Mouse (Mus musculus) embryonic fibroblast, embryonic 13.5 days (primary cell): ENCODE measurements at regions not wholly inside any gene's neighbourhood (a gene's known extent, or its start where the extent isn't known, plus 50 kb on each side); places are given as distances from the start of the nearest gene placed in this dataset.

ENCODE experiments used
- H3K27ac ChIP-seq: 2 replicates; pipeline ENCODE4 v1.5.1; 2012; ENCODE audit warnings: low read length, control low read depth, inconsistent platforms; ENCODE audit not compliant: insufficient read depth
- H3K4me1 ChIP-seq: 2 replicates; pipeline ENCODE4 v1.6.1; 2011; ENCODE audit warnings: low read length; ENCODE audit not compliant: control insufficient read depth, insufficient read depth
- H3K4me3 ChIP-seq: 2 replicates; pipeline ENCODE4 v1.5.1; 2011; ENCODE audit warnings: mild to moderate bottlenecking, control low read depth, low read length; ENCODE audit not compliant: insufficient read depth
- CTCF ChIP-seq: IDR thresholded peaks from 2 replicates; pipeline ENCODE4 v1.5.1; 2011; ENCODE audit warnings: mild to moderate bottlenecking, control low read depth, low read length, moderate library complexity, borderline replicate concordance; ENCODE audit not compliant: insufficient read depth
- POLR2A ChIP-seq: IDR thresholded peaks from 2 replicates; pipeline ENCODE4 v1.6.1; 2011; ENCODE audit warnings: low read depth, mild to moderate bottlenecking, control low read depth, low read length, moderate library complexity

DNA sequence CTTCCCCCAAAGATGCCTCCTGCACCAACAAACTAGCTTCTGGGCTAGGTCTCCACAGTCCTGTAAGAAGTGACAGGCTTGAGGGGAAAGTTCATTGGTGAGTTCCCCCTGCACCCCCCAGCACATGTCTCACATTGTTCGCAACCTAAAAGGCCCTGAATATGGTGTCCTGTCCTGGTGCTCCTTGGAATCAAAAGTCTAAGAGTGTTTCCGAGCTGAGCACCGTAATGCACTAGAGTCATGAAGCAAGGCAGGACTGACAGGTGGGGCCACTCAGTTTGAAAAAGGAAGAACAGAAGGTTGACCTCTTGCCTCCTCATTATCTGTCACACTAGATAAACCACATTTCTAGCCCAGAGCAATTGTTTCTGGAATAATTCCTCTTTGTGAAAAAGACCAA, 650.4 kb upstream of the Igfbp3 start:
- TF ChIP-seq POLR2A (no peak), CTCF (no peak)
- Histone ChIP-seq H3K27ac (no peak overlapping the region), H3K4me3 (no peak overlapping the region), H3K4me1 (no peaks in the 10 kb centered on the region)

DNA sequence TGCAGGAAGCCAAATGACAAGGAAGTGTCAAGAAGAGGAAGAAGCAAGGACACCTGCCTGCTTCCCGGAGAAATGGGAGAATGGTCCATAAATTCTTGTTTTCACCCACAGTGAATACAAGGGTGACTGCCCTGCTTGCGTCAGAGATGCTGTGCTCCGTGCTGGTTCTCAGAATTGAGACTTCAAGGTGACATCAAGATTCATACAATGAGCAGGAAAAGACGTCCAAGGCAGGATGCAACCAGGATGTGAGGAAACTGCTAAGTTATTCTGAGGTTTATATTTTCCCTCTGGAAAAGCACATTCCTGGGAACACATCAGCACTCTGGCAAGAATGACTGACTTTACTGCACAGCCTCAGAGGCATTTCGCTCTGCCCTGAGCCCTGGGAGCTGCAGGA, 650.0 kb upstream of the Igfbp3 start:
- Histone ChIP-seq H3K4me1 (no peaks in the 10 kb centered on the region), H3K27ac (no peak overlapping the region), H3K4me3 (no peak overlapping the region)
- TF ChIP-seq POLR2A = no peak
- no peak for TF ChIP-seq CTCF

DNA sequence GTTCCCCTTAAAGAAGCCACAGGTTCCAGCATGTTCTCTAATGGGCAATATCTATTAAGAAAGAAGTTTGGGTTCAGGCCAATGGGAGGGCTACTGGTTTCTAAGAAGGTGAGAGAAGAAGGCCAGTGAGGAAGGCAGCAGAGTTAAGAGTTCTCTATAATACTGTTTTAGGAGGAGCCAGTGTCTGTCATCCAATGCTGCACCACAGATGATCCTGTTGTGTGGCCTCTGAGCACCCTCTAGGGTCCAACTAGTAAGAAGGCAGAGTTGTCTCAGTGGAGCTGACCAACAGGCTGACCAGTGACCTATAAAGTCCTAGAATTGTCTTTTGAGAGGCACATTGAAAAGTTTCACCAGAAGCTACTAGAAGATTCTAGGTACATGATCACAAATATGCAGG, 648.8 kb upstream of the Igfbp3 start:
- TF ChIP-seq CTCF = no peak
- no peak for TF ChIP-seq POLR2A
- no peak overlapping the region for H3K4me3 ChIP-seq
- H3K4me1 ChIP-seq = no peaks in the 10 kb centered on the region
- H3K27ac ChIP-seq = no peak overlapping the region

DNA sequence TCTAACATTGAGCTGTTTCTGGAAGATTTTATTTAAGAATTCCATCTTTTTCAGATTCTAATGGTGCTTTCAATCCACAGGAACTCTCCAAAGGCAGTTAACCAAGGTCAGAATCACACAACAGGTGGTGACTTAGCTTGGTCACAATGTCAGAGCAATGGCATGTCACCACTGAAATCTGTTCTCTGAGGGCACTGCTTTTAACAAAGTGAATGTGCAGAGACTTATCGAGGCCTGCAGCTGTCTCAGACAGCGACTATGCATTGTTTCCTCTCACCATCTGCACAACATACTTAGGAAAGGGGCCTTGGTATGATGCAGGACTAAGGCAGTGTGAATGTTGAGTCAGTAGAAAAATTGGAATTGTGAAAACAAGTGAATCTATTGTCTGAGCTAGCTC, 638.9 kb upstream of the Igfbp3 start:
- no peak for TF ChIP-seq POLR2A
- no peak for TF ChIP-seq CTCF
- Histone ChIP-seq H3K27ac (no peak overlapping the region), H3K4me1 (no peaks in the 10 kb centered on the region), H3K4me3 (no peak overlapping the region)

DNA sequence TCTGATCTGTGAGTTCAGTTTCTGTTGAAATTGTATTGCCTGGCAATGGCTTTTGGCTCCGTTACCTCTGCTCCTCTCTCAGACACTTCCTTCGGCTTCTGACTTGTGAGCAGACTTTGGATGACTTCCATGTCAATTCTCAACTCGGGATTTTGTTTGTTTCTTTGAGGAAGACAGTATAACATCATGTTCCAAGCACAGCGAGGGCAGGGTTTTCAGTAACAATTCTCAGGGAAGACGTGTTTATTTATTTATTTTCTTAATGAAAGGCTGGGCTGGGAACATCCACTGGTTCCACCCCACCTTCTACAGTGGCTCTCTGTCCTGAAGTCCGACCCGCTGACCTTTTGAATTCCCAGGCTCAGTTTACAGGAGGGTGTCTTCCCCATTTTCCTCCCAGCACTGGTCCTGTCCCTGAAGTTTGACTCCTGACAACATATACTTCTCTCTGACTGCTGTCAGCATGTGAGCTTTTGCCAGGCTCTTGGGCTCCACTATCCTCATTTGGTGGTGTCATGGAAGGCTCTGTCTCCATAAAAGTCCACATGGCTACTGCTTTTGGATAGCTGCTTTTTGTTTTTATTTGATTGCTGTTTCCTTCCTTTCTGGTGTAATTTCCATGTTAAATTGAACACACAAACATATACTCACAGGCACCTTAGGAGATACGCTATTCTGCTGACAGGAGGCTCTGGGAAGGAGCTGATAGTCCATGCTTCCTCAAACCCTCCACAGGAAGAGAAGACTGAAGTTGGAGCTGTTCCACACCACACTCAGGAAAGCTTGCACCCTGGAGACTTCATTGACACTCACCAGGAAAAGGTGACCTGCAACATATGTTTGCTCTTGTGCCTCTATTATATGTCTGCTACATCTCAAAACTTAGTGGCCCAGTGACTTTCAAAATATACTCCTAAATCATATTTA, 624.9 kb upstream of the Igfbp3 start:
- no peaks in the 10 kb centered on the region for H3K4me1 ChIP-seq
- H3K27ac ChIP-seq = no peak overlapping the region
- TF ChIP-seq POLR2A = no peak
- TF ChIP-seq CTCF = no peak
- no peak overlapping the region for H3K4me3 ChIP-seq

DNA sequence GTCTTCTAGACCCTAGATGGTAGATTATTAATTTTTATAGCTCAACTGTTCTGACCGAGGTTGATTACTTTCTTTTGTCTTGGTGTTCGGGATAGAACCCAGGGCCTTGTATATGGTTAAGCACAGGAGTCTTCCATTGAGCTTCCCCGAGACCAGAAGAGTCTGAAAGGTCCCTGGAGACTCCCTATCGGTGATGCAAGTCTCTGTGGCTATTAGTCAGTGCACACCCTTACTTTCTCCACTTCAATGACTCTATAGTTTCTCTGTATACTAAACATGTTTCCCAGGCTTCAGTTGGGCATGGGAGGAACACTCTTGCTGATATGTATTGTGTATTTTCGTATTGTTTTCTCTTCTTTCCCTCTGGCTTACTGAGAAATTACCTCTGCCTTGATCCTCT, 623.8 kb upstream of the Igfbp3 start:
- no peaks in the 10 kb centered on the region for H3K4me1 ChIP-seq
- no peak overlapping the region for H3K27ac ChIP-seq
- TF ChIP-seq POLR2A (no peak), CTCF (no peak)
- H3K4me3 ChIP-seq = no peak overlapping the region

DNA sequence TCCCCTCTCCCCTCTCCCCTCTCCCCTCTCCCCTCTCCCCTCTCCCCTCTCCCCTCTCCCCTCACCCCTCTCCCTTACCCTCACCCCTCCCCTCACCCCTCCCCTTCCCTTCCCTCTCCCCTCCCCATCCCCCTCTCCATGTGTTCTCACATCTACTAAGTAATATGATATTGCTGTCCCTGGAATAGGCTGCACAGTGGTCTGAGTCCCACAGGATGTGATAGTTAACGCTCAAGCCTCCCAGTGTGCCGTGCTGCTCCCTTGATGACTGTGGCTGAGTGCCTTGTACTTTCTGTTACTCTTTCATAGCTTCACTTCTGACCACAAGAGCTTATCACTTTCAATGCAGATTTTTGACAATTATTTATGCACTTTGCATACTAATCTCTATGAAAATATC, 620.4 kb upstream of the Igfbp3 start:
- H3K4me1 ChIP-seq = no peaks in the 10 kb centered on the region
- H3K4me3 ChIP-seq = no peak overlapping the region
- TF ChIP-seq CTCF (no peak), POLR2A (no peak)
- H3K27ac ChIP-seq = no peak overlapping the region

DNA sequence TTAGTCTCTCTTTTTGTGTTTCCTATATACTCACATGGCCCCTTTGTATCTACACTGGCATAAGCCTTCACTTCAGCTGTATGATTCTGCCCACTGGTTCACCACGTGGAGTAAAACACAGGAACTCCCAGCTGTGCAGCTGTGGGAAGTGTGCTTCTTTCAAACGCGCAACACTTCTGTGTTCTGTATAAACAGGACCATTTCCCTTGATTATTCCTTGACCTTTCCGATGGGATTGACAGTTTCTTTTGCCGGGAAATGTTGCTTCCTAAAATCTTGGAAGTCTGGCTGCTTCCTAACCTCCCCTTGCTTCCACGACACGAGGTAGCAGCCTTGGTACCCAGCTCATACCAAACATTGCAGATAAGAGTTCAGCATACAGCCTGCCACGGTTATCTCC, 618.7 kb upstream of the Igfbp3 start:
- TF ChIP-seq CTCF (no peak), POLR2A (no peak)
- no peaks in the 10 kb centered on the region for H3K4me1 ChIP-seq
- no peak overlapping the region for H3K27ac ChIP-seq
- no peak overlapping the region for H3K4me3 ChIP-seq

DNA sequence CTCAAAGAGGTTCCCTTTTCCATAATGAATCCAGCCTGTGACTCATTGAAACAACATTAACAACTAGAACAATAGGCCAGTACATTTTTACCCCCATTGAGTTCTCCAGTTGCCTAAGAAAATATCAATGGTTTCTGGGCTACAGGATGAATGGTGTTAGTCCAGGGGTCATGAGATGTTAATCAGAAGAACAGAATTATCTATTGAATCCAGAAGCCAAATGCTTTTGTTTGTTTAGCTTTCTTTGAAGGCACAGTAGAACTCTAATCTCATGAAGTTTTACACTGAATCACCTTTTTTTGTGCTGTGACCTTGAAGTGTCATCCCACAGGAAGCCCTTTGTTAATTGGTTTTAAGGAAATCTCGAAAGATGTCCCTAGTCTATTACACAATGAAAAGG, 616.0 kb upstream of the Igfbp3 start:
- Histone ChIP-seq H3K4me1 (no peaks in the 10 kb centered on the region), H3K4me3 (no peak overlapping the region), H3K27ac (no peak overlapping the region)
- no peak for TF ChIP-seq CTCF
- TF ChIP-seq POLR2A = no peak

DNA sequence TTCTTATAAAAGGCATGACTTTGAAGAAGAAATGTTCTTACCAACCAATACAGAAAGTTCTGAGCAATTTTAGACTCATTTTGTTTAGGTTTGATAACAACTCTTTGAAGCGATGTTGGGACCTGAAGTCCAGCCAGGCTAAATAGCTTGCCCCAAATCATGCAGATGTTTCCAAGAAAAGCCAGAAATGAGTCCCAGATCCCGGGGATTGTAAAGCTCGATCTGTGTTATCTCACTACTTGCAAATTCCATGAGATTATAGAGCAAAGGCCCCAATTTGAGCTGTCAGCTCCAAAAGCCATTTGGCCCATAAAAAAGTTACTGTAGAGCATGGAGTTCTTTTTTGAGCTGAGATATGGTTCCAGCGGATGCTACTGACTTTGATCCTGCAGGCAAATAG, 614.3 kb upstream of the Igfbp3 start:
- no peak for TF ChIP-seq CTCF
- no peak for TF ChIP-seq POLR2A
- Histone ChIP-seq H3K4me3 (no peak overlapping the region), H3K27ac (no peak overlapping the region), H3K4me1 (no peaks in the 10 kb centered on the region)
